Mouse (Mus musculus) layer of hippocampus, adult 18-20 months (tissue): ENCODE data around the gene Tmem120a. TPM values are rescaled to one million over a fixed set of nuclear protein-coding genes. Genes with fewer than 3 reads are reported as not detected.

ENCODE experiments used
- DNase-seq, 2 experiments: peaks; one replicate each; pipeline ENCODE4 v3.0.0; 2022; ENCODE audit warnings: low spot score in 2 of 2
- microRNA-seq, 2 experiments: library from miRNA; unstranded; fragments of <30 nt; microRNA quantifications; one replicate each; pipeline ENCODE4 v1.2.0; 2021
- total RNA-seq, 2 experiments: library from RNA; stranded (reverse); gene quantifications; 2 replicates each; pipeline ENCODE4 v1.2.3; 2021

The Tmem120a gene
- total RNA-seq, 2 experiments from 2014 or later, result 16.0 to 18.1 TPM

- no peak for DNase-seq
These were observed 32.5 kb downstream of the Tmem120a start for GRCm38 (mm10) chr5:135711582-135712355.

- peak in 1 of 2 experiments; percentile 36 for DNase-seq
These were observed 33.5 kb downstream of the Tmem120a start for GRCm38 (mm10) chr5:135710599-135711214.

GRCm38 (mm10) chr5:135709716-135710115, 34.5 kb downstream of the Tmem120a start:
- DNase-seq, result no peak

DNA sequence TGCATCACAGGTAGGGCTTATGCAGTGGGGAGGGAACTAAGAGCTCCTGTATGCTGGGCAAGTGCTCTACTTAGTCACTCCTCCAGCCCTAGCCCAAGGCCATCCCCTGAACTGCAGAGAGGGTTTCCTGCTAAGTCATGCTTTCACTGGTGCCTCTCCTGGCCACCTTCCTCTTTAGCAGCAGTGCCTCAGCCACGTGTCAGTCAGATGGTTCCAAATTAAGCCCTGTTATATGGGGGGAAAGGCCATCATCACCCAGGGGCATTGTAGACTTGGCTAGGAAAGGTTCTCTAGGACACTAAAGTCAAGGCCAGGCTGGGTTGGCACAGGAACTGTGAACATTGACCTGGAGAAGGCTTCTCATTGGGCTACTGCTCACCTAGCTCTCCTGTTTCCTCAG, 36.4 kb downstream of the Tmem120a start:
- DNase-seq, result no peak

GRCm38 (mm10) chr5:135707039-135707438, 37.2 kb downstream of the Tmem120a start:
- no peak for DNase-seq

- no peak for DNase-seq
These were observed 38.9 kb downstream of the Tmem120a start for GRCm38 (mm10) chr5:135705383-135705782.

GRCm38 (mm10) chr5:135703431-135703830, 40.8 kb downstream of the Tmem120a start:
- no peak for DNase-seq

DNA sequence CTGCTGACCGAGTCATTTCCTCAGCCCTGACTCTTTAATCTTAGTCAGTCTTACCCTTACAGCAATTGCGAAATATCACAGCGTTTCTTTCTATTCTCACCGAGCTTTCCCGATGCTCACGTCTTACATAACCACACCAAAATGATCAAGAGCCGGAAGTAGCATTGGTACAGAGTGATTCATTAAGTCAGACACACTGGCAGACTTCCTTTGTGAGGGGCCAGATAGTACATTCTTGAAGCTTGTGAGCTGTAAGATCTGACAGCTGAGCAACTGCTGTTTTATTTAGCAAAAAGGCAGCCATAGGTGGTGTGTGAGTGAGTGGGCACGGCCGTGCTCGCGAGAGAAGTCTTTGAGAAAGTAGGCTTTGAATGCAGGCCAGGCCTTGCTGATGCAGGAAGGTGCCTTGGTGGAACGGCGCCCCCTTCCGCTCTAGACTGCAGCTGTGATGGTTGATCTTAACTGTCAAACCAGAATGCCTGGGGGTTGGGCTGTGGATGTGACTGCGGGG, 41.5 kb downstream of the Tmem120a start:
- DNase-seq, result peak; percentile 57 to 83

GRCm38 (mm10) chr5:135702190-135702589, 42.1 kb downstream of the Tmem120a start:
- DNase-seq, result no peak

DNA sequence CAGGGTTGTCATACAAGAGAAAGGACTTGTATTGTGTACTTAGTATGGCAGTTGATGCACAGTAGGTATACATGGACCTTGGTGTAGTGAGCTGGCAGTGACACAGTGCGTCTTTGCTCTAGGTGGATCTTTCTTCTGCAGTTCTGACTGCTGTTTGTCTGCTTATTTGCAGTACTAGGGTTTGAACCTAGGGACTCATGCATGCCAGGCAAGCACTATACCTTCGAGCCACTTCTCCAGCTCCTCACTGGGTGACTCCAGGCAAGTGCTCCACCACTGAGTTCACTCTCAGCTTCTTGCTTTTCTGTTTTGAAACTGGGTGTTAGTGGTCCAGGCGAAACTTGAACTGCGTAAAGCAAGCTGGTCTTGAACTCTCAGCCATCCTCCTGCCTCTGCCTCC, 42.6 kb downstream of the Tmem120a start:
- no peak for DNase-seq

DNA sequence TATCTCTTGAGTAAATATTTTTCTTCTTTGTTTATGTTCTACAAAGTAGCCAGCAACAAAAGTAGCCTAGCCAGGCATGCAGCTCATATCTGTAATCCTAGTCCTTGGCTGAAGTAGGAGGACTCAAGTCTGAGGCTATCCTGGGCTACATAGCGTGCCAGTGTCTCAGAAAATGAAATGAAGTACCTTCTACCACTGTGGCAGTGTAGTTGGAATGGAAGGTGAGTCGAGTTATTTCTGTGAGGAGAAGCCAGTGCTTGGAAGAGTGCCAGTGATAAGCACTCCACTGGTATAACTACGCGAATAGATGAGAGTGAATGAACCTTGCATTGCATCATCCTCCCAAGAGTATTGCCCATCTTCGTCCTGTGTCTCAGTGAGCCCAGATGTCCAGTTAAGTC, 46.5 kb downstream of the Tmem120a start:
- no peak for DNase-seq

- DNase-seq, result no peak
These were observed 48.9 kb downstream of the Tmem120a start for GRCm38 (mm10) chr5:135695277-135695721.

- DNase-seq, result no peak
These were observed 50.9 kb downstream of the Tmem120a start for GRCm38 (mm10) chr5:135693281-135693853.

DNA sequence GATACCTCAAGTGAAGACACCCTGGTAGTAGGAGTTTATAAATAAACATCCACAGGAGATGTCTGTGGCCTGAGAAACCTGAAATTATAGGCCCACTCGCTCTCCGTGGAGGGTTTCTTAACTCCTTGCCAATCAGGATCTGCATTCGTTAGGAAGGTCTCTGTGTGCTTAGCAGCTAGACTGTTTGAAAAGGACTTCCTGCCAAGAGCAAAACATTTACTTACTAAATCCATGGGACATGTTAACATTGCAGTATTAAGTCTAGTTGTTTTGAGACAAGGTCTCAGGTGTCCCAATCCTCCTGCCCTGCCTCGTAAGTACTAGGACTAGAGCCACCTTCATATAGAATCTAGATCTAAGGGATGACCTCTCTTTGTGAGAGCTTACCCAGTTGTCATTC, 53.0 kb downstream of the Tmem120a start:
- no peak for DNase-seq

DNA sequence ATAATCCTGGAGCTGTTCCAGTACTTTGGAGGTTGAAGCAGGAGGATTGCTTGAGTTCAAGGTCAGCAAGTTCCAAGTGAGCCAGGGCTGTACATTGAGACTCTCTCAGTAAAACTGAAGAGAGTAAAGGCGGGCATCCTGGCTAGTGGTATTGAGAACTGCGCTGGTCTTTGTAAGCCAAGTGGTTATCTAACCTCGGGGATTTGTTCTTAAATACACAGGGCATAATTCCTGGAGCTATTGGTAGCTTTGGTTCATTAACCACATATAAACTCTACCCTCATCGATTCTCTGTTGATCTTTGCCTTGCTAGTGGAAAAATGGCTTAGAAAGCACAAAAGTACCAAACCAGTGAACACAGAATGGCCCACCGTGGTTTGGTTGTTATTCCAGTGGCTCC, 53.8 kb downstream of the Tmem120a start:
- no peak for DNase-seq

Small RNA genes within 50 kb of the gene (microRNA-seq; reads per million reads assigned to microRNA genes)
- gene Mir7034, result 0.39 to 1.2 reads per million in 2 experiments

Other genes with a start within 250 kb of the Tmem120a start
- 10 to 100 TPM; 34.6 to 34.8 TPM for gene Hip1, start 199.3 kb downstream of the Tmem120a start, total RNA-seq
- gene Ccl26, start 180.9 kb downstream of the Tmem120a start, total RNA-seq, result not detected
- under 1 TPM in 1 of 2 experiments, not detected in 1; 0.67 TPM for gene Ccl24, start 171.4 kb downstream of the Tmem120a start, total RNA-seq
- gene Rhbdd2, start 111.8 kb downstream of the Tmem120a start, total RNA-seq, result 10 to 100 TPM; 83.2 to 83.9 TPM
- 100 to 1,000 TPM; 102 to 109 TPM for gene Por, start 74.4 kb downstream of the Tmem120a start, total RNA-seq
- gene Styxl1, start 33.9 kb upstream of the Tmem120a start, total RNA-seq, result not detected
- gene Mdh2, start 34.0 kb upstream of the Tmem120a start, total RNA-seq, result 100 to 1,000 TPM; 398 to 413 TPM
- 10 to 100 TPM; 75.2 to 77.7 TPM for gene Srrm3, start 62.4 kb upstream of the Tmem120a start, total RNA-seq
- gene Hspb1, start 143.5 kb upstream of the Tmem120a start, total RNA-seq, result 10 to 100 TPM; 16.7 to 22.4 TPM
- 1,000 to 10,000 TPM; 1,236 to 1,273 TPM for gene Ywhag, start 190.2 kb upstream of the Tmem120a start, total RNA-seq
- gene Ssc4d, start 230.1 kb upstream of the Tmem120a start, total RNA-seq, result 1 to 10 TPM; 1.1 to 1.4 TPM
- not detected for gene Zp3, start 235.7 kb upstream of the Tmem120a start, total RNA-seq